Mouse (Mus musculus): ENCODE measurements at regions not wholly inside any gene's neighbourhood (a gene's known extent, or its start where the extent isn't known, plus 50 kb on each side); places are given as distances from the start of the nearest gene placed in this dataset.

- DNase-seq (ENCODE audit: low spot score in 2 of 2), result no peak
- Histone ChIP-seq H3K4me3 (no peak overlapping the region), H3K27ac (peak overlapping the region; percentile 47; the same call in 1 of the 2 replicates)
- no peak for TF ChIP-seq CTCF (conservative IDR thresholded peaks at IDR 0.05)
These were observed 87.6 kb downstream of the Il9r start for GRCm38 (mm10) chr11:32112521-32112920.

DNA sequence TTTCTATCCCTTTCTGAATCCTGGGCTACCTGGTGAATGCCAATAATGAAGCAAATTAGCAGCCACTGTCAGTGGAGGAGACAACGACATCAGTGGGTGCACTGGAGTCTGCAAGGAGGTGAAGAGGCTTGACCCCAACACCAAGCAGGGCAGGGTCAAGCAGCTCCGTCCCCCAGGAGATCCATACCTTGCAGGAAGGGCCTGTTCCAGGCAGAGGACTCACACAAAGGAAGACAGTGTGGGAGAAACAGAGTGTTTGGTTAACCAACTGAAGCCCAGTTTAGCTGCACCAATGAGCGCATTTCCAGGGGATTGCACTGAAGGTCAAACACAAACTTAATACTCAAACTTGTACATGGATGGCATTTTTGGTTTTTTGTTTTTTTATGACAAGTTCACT, 88.2 kb downstream of the Il9r start:
- no peak for DNase-seq (ENCODE audit: low spot score in 2 of 2)
- no peak for TF ChIP-seq CTCF (conservative IDR thresholded peaks at IDR 0.05)
- Histone ChIP-seq H3K4me3 (no peak overlapping the region), H3K27ac (peak overlapping the region; percentile 47; the same call in 1 of the 2 replicates)

GRCm38 (mm10) chr11:32109911-32110310, 90.2 kb downstream of the Il9r start:
- peak; percentile 21; the same call in 1 of the 2 replicates for TF ChIP-seq CTCF (conservative IDR thresholded peaks at IDR 0.05)
- Histone ChIP-seq H3K4me3 (no peak overlapping the region), H3K27ac (no peak overlapping the region)
- no peak for DNase-seq (ENCODE audit: low spot score in 2 of 2)

All from layer of hippocampus, adult 2 months (tissue).